13 mouse cellular contexts compared by ENCODE assay signal in the genomic region with DNA sequence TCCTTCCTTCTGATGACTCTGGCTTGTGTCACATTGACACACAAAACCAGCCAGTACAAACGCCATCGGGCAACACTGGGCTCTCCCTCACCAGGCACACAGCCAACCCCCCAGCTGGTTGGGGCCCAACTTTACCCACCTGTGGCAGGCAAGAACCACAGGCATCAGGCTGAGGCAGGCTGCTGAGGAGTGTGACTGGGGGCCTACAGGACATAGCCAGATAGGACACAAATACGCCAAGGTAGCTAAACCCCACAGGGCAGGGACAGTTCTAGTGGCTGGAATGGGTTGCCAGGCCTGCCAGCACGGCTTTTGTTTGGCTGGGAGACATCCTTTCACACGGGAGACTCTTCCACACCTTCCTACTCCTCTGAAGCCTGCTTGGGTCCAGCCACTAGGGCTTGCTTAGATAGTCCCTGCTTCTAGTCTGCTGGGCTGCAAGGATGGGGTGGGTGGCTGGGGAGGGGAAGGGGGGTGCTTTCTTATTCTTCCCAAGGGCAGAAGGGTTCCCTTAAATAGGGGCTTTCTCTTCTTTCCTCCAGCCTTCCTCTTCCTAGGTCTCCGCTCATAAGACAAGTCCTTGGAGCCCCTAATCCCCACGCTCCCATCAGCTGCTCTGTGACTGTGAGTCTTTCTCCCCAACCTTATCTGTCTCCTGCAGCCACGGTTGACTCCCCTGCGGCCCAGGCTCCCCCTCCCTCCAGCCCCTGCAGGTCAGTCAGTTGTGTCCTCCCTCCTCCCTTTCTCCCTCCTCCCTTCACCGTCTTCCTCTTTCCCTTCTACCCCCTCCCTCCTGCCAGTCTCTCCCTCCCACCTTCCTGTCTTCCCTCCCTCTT. TPM values are rescaled to one million over a fixed set of nuclear protein-coding genes. Genes with fewer than 3 reads are reported as not detected.
DNase-seq lines count a peak whose midpoint lies in the region; ATAC-seq lines count a peak whose summit lies in the region.
"Had no signal": no experiment of that assay in that cellular context is flagged by ENCODE, and none has a peak within 500 bp of the region (broad histone marks: within the 10 kb centered on the region; RNA-seq: fewer than 3 reads in every experiment).

No protein-coding gene starts in this region.

- ATAC-seq in kidney, embryonic 16.5 days (ENCODE audit: low FRiP score, low TSS enrichment), result peak; percentile 53; the same call in 1 of the 2 replicates
- no peak for ATAC-seq in limb, embryonic 12.5 days (ENCODE audit: insufficient number of reproducible peaks, insufficient read depth, low FRiP score, low TSS enrichment, low read depth)
- no peak for ATAC-seq in neural tube, embryonic 15.5 days (ENCODE audit: low FRiP score)
- no peak for ATAC-seq in forebrain, embryonic 15.5 days (replicated peaks)
- no peak for ATAC-seq in inflammation-experienced regulatory T-cells, adult 6 months

- no peaks in the 10 kb centered on the region for H3K9me3 ChIP-seq in kidney, embryonic 16.5 days (ENCODE audit: low read length)
- H3K9me3 ChIP-seq in limb, embryonic 12.5 days, result no peaks in the 10 kb centered on the region
- no peaks in the 10 kb centered on the region for H3K9me3 ChIP-seq in neural tube, embryonic 15.5 days (replicated peaks)
- H3K9me3 ChIP-seq in forebrain, embryonic 15.5 days, result no peaks in the 10 kb centered on the region
- H3K9me3 ChIP-seq: limb, embryonic 13.5 days had no signal

- H3K9ac ChIP-seq in kidney, embryonic 16.5 days (replicated peaks; ENCODE audit: low read length), result no peak overlapping the region
- no peak overlapping the region for H3K9ac ChIP-seq in limb, embryonic 12.5 days (replicated peaks)
- H3K9ac ChIP-seq in neural tube, embryonic 15.5 days (replicated peaks), result no peak overlapping the region
- H3K9ac ChIP-seq in forebrain, embryonic 15.5 days (replicated peaks), result no peak overlapping the region
- H3K9ac ChIP-seq: limb, embryonic 13.5 days had no signal

- no peak overlapping the region for H3K4me3 ChIP-seq in kidney, embryonic 16.5 days (ENCODE audit: low read length)
- no peak overlapping the region for H3K4me3 ChIP-seq in limb, embryonic 12.5 days (replicated peaks)
- H3K4me3 ChIP-seq in neural tube, embryonic 15.5 days (replicated peaks), result no peak overlapping the region
- no peak overlapping the region for H3K4me3 ChIP-seq in forebrain, embryonic 15.5 days
- H3K4me3 ChIP-seq: limb, embryonic 13.5 days had no signal

- peaks cover 8% of the 10 kb centered on the region; the same call in 1 of the 2 replicates for H3K27me3 ChIP-seq in kidney, embryonic 16.5 days (ENCODE audit: insufficient read depth, low read length)
- peaks cover 63% of the 10 kb centered on the region for H3K27me3 ChIP-seq in limb, embryonic 12.5 days
- 0 out of 2 replicates have a peak, but pooled peaks cover 5% of the 10 kb centered on the region for H3K27me3 ChIP-seq in neural tube, embryonic 15.5 days (replicated peaks)
- peaks cover 23% of the 10 kb centered on the region for H3K27me3 ChIP-seq in forebrain, embryonic 15.5 days

- H3K36me3 ChIP-seq in kidney, embryonic 16.5 days (ENCODE audit: insufficient read depth, low read length), result no peaks in the 10 kb centered on the region
- no peaks in the 10 kb centered on the region for H3K36me3 ChIP-seq in limb, embryonic 12.5 days
- H3K36me3 ChIP-seq in neural tube, embryonic 15.5 days, result no peaks in the 10 kb centered on the region
- no peaks in the 10 kb centered on the region for H3K36me3 ChIP-seq in forebrain, embryonic 15.5 days
- H3K36me3 ChIP-seq: limb, embryonic 13.5 days had no signal

- WGBS in kidney, embryonic 16.5 days, result 31% methylated on average over 10 of the region's 10 CpGs
- WGBS in limb, embryonic 12.5 days, result 38% methylated on average over 10 of the region's 10 CpGs
- 39% methylated on average over 10 of the region's 10 CpGs for WGBS in neural tube, embryonic 15.5 days
- WGBS in forebrain, embryonic 15.5 days, result 46% methylated on average over 10 of the region's 10 CpGs

- peaks cover 17% of the 10 kb centered on the region for H3K4me1 ChIP-seq in kidney, embryonic 16.5 days (ENCODE audit: insufficient read depth, low read length)
- H3K4me1 ChIP-seq in limb, embryonic 12.5 days (replicated peaks), result peaks cover 15% of the 10 kb centered on the region; the same call in 1 of the 2 replicates
- peaks cover 11% of the 10 kb centered on the region for H3K4me1 ChIP-seq in neural tube, embryonic 15.5 days
- H3K4me1 ChIP-seq in forebrain, embryonic 15.5 days, result no peaks in the 10 kb centered on the region
- H3K4me1 ChIP-seq: limb, embryonic 13.5 days had no signal

- DNase-seq in kidney, postnatal 14 days, result no peak
- DNase-seq in c-Kit-positive CD71-positive TER-119-positive erythroid progenitor cells, embryonic 14.5 days (ENCODE audit: low spot score), result peak; percentile 89
- DNase-seq in cerebellum, postnatal 4 days (ENCODE audit: low spot score in 2 of 2), result no peak
- DNase-seq: adrenal gland, postnatal 36 days; gastrocnemius, postnatal 14 days; kidney, adult 8-10 months; right cerebral cortex, postnatal 14 days had no signal

- no peak overlapping the region for H3K27ac ChIP-seq in kidney, embryonic 16.5 days (ENCODE audit: low read length)
- H3K27ac ChIP-seq in limb, embryonic 12.5 days, result 0 out of 2 replicates have a peak overlapping the region, but pooled peaks have one; percentile 29
- 0 out of 2 replicates have a peak overlapping the region, but pooled peaks have one; percentile 9 for H3K27ac ChIP-seq in neural tube, embryonic 15.5 days (replicated peaks)
- H3K27ac ChIP-seq in forebrain, embryonic 15.5 days (replicated peaks), result no peak overlapping the region
- H3K27ac ChIP-seq: limb, embryonic 13.5 days had no signal

- no peak overlapping the region for H3K4me2 ChIP-seq in kidney, embryonic 16.5 days (replicated peaks; ENCODE audit: low read depth, low read length)
- H3K4me2 ChIP-seq in limb, embryonic 12.5 days, result no peak overlapping the region
- no peak overlapping the region for H3K4me2 ChIP-seq in neural tube, embryonic 15.5 days
- H3K4me2 ChIP-seq in forebrain, embryonic 15.5 days (replicated peaks), result no peak overlapping the region
- H3K4me2 ChIP-seq: limb, embryonic 13.5 days had no signal

RNA-seq across cellular contexts. Expression of a gene that starts 29.1 kb away (rescaled TPM):
- 0.82 and 1.2 TPM in 2 replicates for polyA plus RNA-seq in kidney, embryonic 16.5 days (2015; fragmentation: Nextera tagmentation; extraction: Ambion mirVana)
- 0.81 and 1.4 TPM in 2 replicates for polyA plus RNA-seq in limb, embryonic 12.5 days (2016; fragmentation: Nextera tagmentation; extraction: Ambion mirVana)
- 7.8 and 9.1 TPM in 2 replicates for polyA plus RNA-seq in neural tube, embryonic 15.5 days (2015; fragmentation: Nextera tagmentation; extraction: Ambion mirVana)
- 4.1 and 4.5 TPM in 2 replicates for polyA plus RNA-seq in forebrain, embryonic 15.5 days (2015; fragmentation: Nextera tagmentation; extraction: Ambion mirVana)
- 1 to 10 TPM in 2 of 3 experiments, under 1 TPM in 1; 0.99 to 3.2 (median 1.3) TPM for polyA plus RNA-seq in inflammation-experienced regulatory T-cells, adult 6 months (2017; shearing (Covaris generic))

RNA-seq across cellular contexts. Expression of a gene that starts 29.9 kb away (rescaled TPM):
- 0.74 and 0.95 TPM in 2 replicates for polyA plus RNA-seq in kidney, embryonic 16.5 days (2015; fragmentation: Nextera tagmentation; extraction: Ambion mirVana)
- polyA plus RNA-seq in limb, embryonic 12.5 days (2016; fragmentation: Nextera tagmentation; extraction: Ambion mirVana), result 0.37 and 0.49 TPM in 2 replicates
- 7.6 and 9.8 TPM in 2 replicates for polyA plus RNA-seq in neural tube, embryonic 15.5 days (2015; fragmentation: Nextera tagmentation; extraction: Ambion mirVana)
- 3.9 and 4.2 TPM in 2 replicates for polyA plus RNA-seq in forebrain, embryonic 15.5 days (2015; fragmentation: Nextera tagmentation; extraction: Ambion mirVana)
- polyA plus RNA-seq in inflammation-experienced regulatory T-cells, adult 6 months (2017; shearing (Covaris generic)), result under 1 TPM in 2 of 3 experiments, not detected in 1; 0.19 to 0.44 TPM

RNA-seq across cellular contexts. Expression of a gene that starts 31.3 kb away (rescaled TPM):
- polyA plus RNA-seq in kidney, embryonic 16.5 days (2015; fragmentation: Nextera tagmentation; extraction: Ambion mirVana), result 12.6 and 13.2 TPM in 2 replicates
- polyA plus RNA-seq in limb, embryonic 12.5 days (2016; fragmentation: Nextera tagmentation; extraction: Ambion mirVana), result 10.6 and 11.6 TPM in 2 replicates
- 16.3 and 18.2 TPM in 2 replicates for polyA plus RNA-seq in neural tube, embryonic 15.5 days (2015; fragmentation: Nextera tagmentation; extraction: Ambion mirVana)
- 14.6 and 16.0 TPM in 2 replicates for polyA plus RNA-seq in forebrain, embryonic 15.5 days (2015; fragmentation: Nextera tagmentation; extraction: Ambion mirVana)
- polyA plus RNA-seq in inflammation-experienced regulatory T-cells, adult 6 months (2017; shearing (Covaris generic)), result 10 to 100 TPM; 22.0 to 35.2 (median 29.8) TPM

Comparison
In these comparisons a context has a peak if more than half of its experiments do, and no peak if none do; other contexts are left out.
1. H3K27ac ChIP-seq: peak in limb, embryonic 12.5 days (single experiment) and neural tube, embryonic 15.5 days (single experiment); none in kidney, embryonic 16.5 days (single experiment) and forebrain, embryonic 15.5 days (single experiment).